Mouse (Mus musculus) fat pad, adult 2 months (tissue): ENCODE measurements around the gene Olfr569.

ENCODE experiments used
- DNase-seq: peaks from one replicate; pipeline ENCODE4 v3.0.0-alpha.2; 2011; ENCODE audit warnings: low read depth, low spot score; ENCODE audit errors: extremely low read depth

Gene Olfr569

DNA sequence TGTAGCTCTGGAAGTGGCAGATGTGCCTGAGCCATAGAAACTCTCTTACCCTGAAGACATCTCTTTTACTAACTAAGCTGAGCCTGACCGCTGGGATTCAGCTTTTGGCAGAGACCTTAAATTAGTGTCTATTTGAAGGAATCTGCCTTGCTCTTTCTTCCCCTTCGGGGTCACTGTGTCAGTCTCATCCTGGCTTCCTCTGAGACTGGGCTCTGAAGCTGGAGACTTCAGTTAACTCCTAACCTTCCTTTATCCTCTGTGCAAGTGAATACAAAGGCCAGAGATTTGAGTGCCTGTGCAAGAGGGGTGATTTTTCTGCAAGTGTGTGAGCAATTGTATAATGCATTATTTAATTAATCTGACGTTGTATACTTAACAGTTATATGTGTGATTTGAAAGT, at the start of gene Olfr569:
Olfr569 (minus strand) TSS at position 101 of the 400 bp plus-strand sequence.
- no peak for DNase-seq

DNA sequence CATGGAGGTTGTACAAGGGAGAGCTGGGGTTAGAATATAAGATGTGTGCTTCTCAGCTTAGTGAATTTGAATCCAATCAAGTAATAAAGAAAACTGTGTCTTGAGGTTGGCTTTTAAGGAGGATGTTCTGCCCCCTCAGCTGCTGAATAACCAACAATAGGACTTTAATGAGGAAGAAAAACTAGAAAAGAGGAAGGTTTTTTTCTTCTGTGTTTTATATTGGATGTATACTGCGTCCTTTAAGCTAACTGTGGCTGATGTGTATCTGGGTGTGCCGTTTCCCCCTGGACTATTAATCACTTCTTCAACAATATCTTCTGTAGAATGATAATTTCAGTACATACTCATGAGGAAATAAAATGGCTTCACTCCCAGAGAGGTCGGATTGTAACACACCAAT, 36.4 kb upstream of the Olfr569 start:
- DNase-seq = no peak

DNA sequence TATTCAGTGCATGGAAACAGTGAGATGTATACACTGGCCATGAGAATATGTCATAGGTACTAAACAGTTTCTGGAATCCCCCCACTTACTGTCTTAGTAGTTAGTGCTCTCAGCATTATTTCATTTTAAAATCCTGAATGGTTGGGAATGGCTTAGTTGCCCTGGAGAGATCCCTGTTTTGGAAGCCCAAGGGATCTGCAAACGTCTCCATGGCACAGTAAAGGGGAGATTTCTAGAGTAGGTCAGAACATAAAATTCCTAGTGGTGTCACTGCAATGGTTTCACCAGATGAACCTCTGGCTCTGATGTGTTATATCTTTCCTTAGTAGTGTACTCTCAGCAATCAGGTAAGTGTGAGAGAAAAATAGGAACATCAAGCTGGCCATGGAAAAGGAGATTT, 33.4 kb upstream of the Olfr569 start, which contains the start of gene Olfr572:
Olfr572 (plus strand) TSS at position 301 of the 400 bp plus-strand sequence.
- DNase-seq = no peak

DNA sequence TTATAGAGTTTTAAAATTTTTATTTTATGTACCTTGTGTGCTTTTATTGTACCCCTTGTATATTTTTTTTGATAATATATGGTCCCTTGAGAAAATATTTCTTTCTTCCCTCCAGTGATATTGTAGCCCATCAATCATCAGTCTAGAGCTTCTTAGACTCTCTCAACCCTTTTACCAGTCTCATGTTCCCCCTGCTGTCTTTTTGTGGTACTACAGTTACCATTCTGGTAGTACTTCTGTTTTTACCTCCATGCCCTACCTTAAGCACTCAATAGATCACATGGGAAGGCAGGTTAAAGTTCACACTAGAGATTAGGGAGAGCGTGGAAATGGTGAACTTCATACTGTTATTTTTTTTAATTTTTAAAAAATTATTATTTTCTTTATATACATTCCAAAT, 28.9 kb upstream of the Olfr569 start:
- DNase-seq = no peak

DNA sequence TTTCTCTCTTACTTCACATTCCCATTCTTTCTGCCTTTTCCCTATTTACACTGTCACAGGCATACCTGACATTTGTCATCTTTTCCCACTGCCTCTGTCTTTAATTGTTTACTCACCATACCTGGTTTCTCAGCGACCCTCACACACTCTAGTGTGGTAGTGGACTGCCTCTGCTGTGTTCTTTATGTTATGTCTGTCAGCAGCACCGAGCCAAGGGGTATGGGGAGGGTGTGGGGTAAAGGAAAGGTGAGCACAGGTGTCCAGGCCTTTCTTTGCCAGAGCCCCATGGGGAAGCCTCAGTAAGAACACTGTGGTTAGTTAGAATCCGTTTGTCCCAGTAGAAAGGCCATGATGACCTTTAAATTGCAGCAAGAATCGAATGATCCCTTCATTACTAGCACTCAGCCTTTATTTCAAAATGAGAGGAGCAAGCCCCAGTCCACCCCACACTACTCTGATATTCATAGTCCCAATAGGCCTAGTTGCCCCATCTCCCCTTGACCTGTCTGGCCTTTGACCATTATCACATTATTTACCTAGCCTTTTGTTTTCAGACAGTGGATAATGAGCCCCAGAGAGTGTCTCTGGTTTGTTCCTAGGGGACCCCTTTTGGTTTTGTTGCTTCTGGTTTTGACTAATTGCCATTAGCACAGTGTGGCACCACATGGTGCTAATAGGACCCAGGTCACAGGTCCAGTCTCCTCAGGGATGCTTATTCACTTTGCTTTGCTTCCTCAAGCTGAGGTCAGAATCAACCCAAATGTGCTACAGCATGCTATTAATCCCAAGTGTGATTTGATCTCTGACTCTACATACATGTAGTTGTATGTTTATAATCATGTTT, 26.6 kb upstream of the Olfr569 start, which contains the start of gene Olfr571:
Olfr571 (minus strand) TSS at position 505 of the 844 bp plus-strand sequence.
- no peak for DNase-seq

DNA sequence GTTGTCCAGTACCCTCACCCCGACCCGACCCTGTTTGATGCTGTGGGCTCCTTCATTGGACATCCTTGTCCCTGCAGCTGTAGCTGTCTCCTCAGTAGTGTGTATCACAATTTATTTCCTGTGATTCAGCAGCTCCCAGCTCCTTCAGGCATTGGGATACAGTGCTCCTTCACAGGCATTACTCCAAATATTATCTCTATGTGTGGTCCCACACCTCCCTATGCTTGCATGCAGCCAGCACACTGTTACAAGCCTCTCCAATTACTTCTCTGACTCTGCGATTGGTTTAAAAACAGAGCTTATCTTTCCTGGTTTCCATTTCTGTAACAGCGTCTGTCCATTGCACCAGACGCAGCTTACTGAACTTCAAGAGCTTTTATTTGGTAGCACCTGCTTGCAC, 25.7 kb upstream of the Olfr569 start:
- no peak for DNase-seq

DNA sequence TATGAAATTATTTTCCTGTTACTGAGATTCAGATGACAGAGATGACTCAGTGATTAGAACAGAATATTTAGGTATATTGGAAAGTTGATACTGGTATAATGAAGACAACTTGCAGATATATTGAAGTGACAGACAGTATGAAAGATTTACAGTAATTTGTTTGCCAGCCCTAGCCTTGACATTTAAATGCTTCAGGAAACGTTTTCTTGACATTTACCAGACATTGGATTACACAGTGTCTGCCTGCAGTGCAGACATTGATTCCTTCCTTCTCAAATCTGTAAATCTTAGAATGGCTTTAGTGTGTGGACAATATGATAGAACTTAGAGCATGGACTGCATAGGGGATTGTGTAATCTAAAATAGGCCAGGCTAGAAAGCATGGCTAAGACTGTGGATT, 24.6 kb upstream of the Olfr569 start:
- DNase-seq = no peak

DNA sequence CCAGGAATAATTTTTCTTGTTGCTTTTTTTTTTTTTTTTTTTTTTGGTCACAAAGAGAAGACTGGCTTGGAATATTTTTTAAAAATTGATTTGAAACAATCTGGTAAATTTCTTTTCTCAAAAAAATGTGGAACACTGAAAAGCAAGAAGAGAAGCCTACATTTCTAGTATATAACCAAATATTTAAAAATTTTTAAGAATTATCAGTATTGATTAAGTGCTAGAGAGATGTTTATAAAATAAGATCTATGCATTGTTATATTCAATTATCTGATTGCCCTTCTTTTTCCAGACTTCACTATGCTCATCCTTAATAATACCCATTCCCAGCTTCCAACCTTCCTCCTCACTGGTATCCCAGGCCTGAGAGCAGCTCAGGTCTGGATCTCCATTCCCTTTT, 13.9 kb downstream of the Olfr569 start, which contains the start of gene Olfr568:
Olfr568 (plus strand) TSS at position 301 of the 400 bp plus-strand sequence.
- no peak for DNase-seq

DNA sequence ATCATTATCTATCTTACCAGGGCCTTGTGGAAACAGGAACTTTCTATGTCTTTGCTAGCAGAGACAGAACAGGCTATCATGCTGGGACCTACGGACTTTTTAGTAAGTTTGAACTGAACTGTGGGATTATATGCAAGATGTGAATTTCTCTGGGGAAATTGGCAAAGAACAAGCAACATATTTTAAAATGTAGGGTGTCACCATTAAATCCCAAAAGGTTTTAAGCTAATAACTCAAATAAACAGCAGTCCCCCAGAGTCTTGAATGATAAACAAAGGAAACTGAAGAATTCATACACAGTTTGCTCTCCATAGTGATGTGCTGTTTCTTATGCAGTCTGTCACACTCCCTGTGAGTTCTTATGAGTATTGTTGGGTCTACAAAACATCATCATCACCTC, 32.0 kb downstream of the Olfr569 start, which contains the start of gene Olfr566:
Olfr566 (minus strand) TSS at position 101 of the 400 bp plus-strand sequence.
- no peak for DNase-seq

DNA sequence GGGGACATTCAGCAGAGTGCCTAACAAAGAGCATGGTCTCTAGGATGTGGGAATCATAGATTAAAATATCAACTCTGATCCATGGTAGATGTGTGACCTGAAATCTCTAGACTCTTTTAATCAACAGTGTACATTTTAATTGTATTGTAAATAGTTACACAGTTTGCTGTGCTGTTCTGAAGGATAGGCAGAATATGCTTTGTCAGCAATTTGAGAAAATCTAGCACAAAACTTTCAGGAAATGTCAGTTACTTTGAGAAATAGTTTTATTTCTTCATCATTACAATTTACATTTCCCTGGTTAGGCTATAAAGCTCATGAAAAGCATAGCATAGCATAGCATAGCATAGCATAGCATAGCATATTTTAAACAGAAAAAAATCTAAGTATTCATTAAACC, 34.9 kb downstream of the Olfr569 start:
- DNase-seq = no peak
